In the genomic region with DNA sequence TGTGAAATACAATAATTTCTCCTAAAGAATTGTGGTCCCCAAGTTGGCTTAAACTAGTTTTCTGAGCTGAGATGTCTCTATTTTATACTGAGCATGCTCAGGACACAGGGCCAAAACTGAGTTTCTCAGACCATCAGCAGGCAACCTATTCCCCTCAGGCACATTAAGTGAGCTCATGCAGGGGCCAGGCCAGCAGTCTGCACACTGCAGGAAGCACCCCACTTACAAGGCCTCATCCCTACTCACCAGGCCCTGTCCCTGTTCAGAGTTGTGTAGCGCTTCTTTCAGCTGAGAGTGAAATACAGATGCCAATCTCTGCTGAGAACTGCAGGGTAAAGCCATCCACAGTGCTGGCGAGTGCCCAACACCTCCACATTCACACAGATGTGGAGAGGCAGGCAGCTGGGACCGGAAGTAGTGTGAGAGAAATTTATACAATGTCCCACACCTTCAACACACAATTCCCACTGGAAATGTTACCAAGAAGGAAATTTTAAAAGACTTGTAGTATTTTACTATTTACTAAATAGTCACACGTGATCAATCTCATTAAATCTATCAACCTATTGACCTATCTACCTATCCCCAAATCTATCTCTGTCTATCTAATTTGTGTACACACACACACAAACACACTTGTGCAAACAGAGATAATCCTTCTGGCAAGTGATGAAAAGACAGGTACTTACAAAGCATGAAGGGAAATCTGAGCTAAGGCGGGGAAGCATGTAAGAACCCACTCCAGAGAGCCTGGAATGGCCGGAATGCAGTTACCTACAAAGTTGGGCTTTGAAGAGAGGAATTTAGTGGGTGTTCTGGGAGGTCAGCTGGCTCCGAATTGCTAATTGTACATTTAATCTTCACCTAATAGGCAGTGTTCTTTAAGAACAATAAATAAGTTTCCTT, we compare ENCODE assay signal across 16 mouse cellular contexts. TPM values are rescaled to one million over a fixed set of nuclear protein-coding genes. Genes with fewer than 3 reads are reported as not detected.
DNase-seq lines count a peak whose midpoint lies in the region; ATAC-seq lines count a peak whose summit lies in the region.
"Had no signal": no experiment of that assay in that cellular context is flagged by ENCODE, and none has a peak within 500 bp of the region (broad histone marks: within the 10 kb centered on the region; RNA-seq: fewer than 3 reads in every experiment).

No protein-coding gene starts in this region.

- H3K36me3 ChIP-seq in lung, embryonic 15.5 days = no peaks in the 10 kb centered on the region
- no peaks in the 10 kb centered on the region for H3K36me3 ChIP-seq in stomach, embryonic 14.5 days (ENCODE audit: control insufficient read depth, insufficient read depth, low read length)
- H3K36me3 ChIP-seq: embryonic facial prominence, embryonic 13.5 days; forebrain, embryonic 12.5 days; hindbrain, embryonic 12.5 days; liver, embryonic 13.5 days; midbrain, embryonic 13.5 days had no signal

- WGBS in lung, embryonic 15.5 days = 43% methylated on average over 7 of the region's 7 CpGs
- whole genome bisulfite sequencing in stomach, embryonic 14.5 days = 49% methylated on average over 7 of the region's 7 CpGs

- H3K9ac ChIP-seq in lung, embryonic 15.5 days = no peak overlapping the region
- no peak overlapping the region for H3K9ac ChIP-seq in stomach, embryonic 14.5 days (replicated peaks; ENCODE audit: low read depth, low read length)
- H3K9ac ChIP-seq: embryonic facial prominence, embryonic 13.5 days; forebrain, embryonic 12.5 days; heart, embryonic 13.5 days; hindbrain, embryonic 12.5 days; liver, embryonic 13.5 days; midbrain, embryonic 13.5 days had no signal

- H3K27me3 ChIP-seq in lung, embryonic 15.5 days = no peaks in the 10 kb centered on the region
- no peaks in the 10 kb centered on the region for H3K27me3 ChIP-seq in stomach, embryonic 14.5 days (ENCODE audit: control insufficient read depth, insufficient read depth, low read length)
- H3K27me3 ChIP-seq: embryonic facial prominence, embryonic 13.5 days; forebrain, embryonic 12.5 days; heart, embryonic 13.5 days; hindbrain, embryonic 12.5 days; liver, embryonic 13.5 days; midbrain, embryonic 13.5 days had no signal

- no peak overlapping the region for H3K4me3 ChIP-seq in lung, embryonic 15.5 days
- H3K4me3 ChIP-seq in stomach, embryonic 14.5 days (ENCODE audit: low read depth, low read length) = no peak overlapping the region
- H3K4me3 ChIP-seq: embryonic facial prominence, embryonic 13.5 days; forebrain, embryonic 12.5 days; heart, embryonic 13.5 days; hindbrain, embryonic 12.5 days; left cerebral cortex, adult 2 months; liver, embryonic 13.5 days; midbrain, embryonic 13.5 days had no signal

- DNase-seq in kidney, adult 9 months = peak; percentile 31
- no peak for DNase-seq in kidney, postnatal 4 days
- DNase-seq in gastrocnemius, postnatal 25 days = peak; percentile 40
- no peak for DNase-seq in left cerebral cortex, adult 11 months (ENCODE audit: low spot score)
- no peak for DNase-seq in c-Kit-positive CD71-positive TER-119-positive erythroid progenitor cells, embryonic 14.5 days (ENCODE audit: low spot score)
- DNase-seq: cerebellum, postnatal 10 days; liver, embryonic 13.5 days had no signal

- H3K4me2 ChIP-seq in lung, embryonic 15.5 days = no peak overlapping the region
- no peak overlapping the region for H3K4me2 ChIP-seq in stomach, embryonic 14.5 days (replicated peaks; ENCODE audit: low read depth, low read length)
- H3K4me2 ChIP-seq: embryonic facial prominence, embryonic 13.5 days; forebrain, embryonic 12.5 days; heart, embryonic 13.5 days; hindbrain, embryonic 12.5 days; midbrain, embryonic 13.5 days had no signal

- peak overlapping the region; percentile 79 for H3K27ac ChIP-seq in lung, embryonic 15.5 days
- H3K27ac ChIP-seq in stomach, embryonic 14.5 days (ENCODE audit: low read length) = no peak overlapping the region
- H3K27ac ChIP-seq: embryonic facial prominence, embryonic 13.5 days; forebrain, embryonic 12.5 days; heart, embryonic 13.5 days; hindbrain, embryonic 12.5 days; left cerebral cortex, adult 2 months; liver, embryonic 13.5 days; midbrain, embryonic 13.5 days had no signal

- H3K9me3 ChIP-seq in lung, embryonic 15.5 days = no peaks in the 10 kb centered on the region
- no peaks in the 10 kb centered on the region for H3K9me3 ChIP-seq in stomach, embryonic 14.5 days (ENCODE audit: control insufficient read depth, low read depth, low read length)
- H3K9me3 ChIP-seq: embryonic facial prominence, embryonic 13.5 days; forebrain, embryonic 12.5 days; heart, embryonic 13.5 days; hindbrain, embryonic 12.5 days; liver, embryonic 13.5 days; midbrain, embryonic 13.5 days had no signal

- H3K4me1 ChIP-seq in lung, embryonic 15.5 days = peaks cover 14% of the 10 kb centered on the region
- H3K4me1 ChIP-seq in stomach, embryonic 14.5 days (ENCODE audit: control insufficient read depth, insufficient read depth, low read length) = peaks cover 9% of the 10 kb centered on the region; the same call in 1 of the 2 replicates

- peak; percentile 61; the same call in 1 of the 2 replicates for ATAC-seq in lung, embryonic 15.5 days (ENCODE audit: borderline replicate concordance, extremely low read depth, low FRiP score, low TSS enrichment)
- ATAC-seq in stomach, embryonic 14.5 days (ENCODE audit: insufficient number of reproducible peaks, insufficient read depth, low FRiP score, low read depth) = peak; percentile 37; the same call in 1 of the 2 replicates
- ATAC-seq: midbrain, embryonic 13.5 days had no signal

RNA-seq across cellular contexts. Expression of a gene that starts 22.9 kb away (rescaled TPM):
- total RNA-seq in gastrocnemius, postnatal 25 days (2021) = 1 to 10 TPM; 5.4 to 6.5 TPM
- polyA plus RNA-seq in lung, embryonic 15.5 days (2015; fragmentation: Nextera tagmentation; extraction: Ambion mirVana) = 7.2 and 7.9 TPM in 2 replicates
- polyA plus RNA-seq in stomach, embryonic 14.5 days (2014; fragmentation: Nextera tagmentation; extraction: Ambion mirVana) = 8.4 and 8.7 TPM in 2 replicates
- total RNA-seq: MEL had no signal

Comparison
In these comparisons a context has a peak if more than half of its experiments do, and no peak if none do; other contexts are left out.
1. DNase-seq: peak in kidney, adult 9 months (single experiment) and gastrocnemius, postnatal 25 days (single experiment); none in kidney, postnatal 4 days (0 of 2), left cerebral cortex, adult 11 months (single experiment) and c-Kit-positive CD71-positive TER-119-positive erythroid progenitor cells, embryonic 14.5 days (single experiment).